Mouse (Mus musculus) liver, adult (tissue): ENCODE data around the gene Lrrc8a.
A peak's percentile ranks its signal among the peaks of the same experiment; 100 is the strongest.

Source experiments
- GATA4 ChIP-seq: IDR thresholded peaks from 2 replicates; pipeline ENCODE4 v1.6.1; 2014; ENCODE audit warnings: mild to moderate bottlenecking, low read length; ENCODE audit not compliant: insufficient replicate concordance

Gene Lrrc8a

GRCm38 (mm10) chr2:30237199-30237880, at the start of gene Lrrc8a:
Gene Lrrc8a, plus strand, starts transcription at chr2:30237715.
- TF ChIP-seq GATA4: peak; percentile 29; the same call in 1 of the 2 replicates

- TF ChIP-seq GATA4: no peak
These were observed 45.5 kb upstream of the Lrrc8a start for GRCm38 (mm10) chr2:30191790-30192580.

- no peak for TF ChIP-seq GATA4
These were observed 42.9 kb upstream of the Lrrc8a start for GRCm38 (mm10) chr2:30194656-30195055.

- TF ChIP-seq GATA4: peak; percentile 71; the same call in 1 of the 2 replicates
These were observed 39.5 kb upstream of the Lrrc8a start for GRCm38 (mm10) chr2:30198021-30198420.

DNA sequence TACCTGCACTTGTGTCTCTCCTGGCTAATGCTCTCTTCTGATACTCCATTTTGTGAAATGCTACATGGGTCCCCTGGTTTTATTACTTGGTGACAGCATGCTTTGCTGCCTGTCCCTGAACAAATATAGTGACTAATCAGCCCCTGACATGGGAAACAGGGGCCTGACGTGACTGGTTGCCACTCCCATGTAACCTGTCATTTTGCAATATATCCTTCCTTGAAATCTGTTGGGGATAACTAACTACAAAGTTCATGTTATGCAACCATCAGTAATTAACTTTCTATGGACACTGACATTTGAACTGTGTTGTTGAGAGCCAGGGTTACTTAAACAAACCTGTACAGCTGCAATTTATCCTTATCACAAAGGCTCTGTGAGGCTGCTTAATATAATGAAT, 37.5 kb upstream of the Lrrc8a start:
- peak; percentile 65; the same call in 1 of the 2 replicates for TF ChIP-seq GATA4

- TF ChIP-seq GATA4: no peak
These were observed 37.1 kb upstream of the Lrrc8a start for GRCm38 (mm10) chr2:30200388-30200925.

- TF ChIP-seq GATA4: no peak
These were observed 34.1 kb upstream of the Lrrc8a start for GRCm38 (mm10) chr2:30203439-30203838.

- no peak for TF ChIP-seq GATA4
These were observed 32.3 kb upstream of the Lrrc8a start for GRCm38 (mm10) chr2:30205255-30205628.

GRCm38 (mm10) chr2:30205629-30206357, 31.7 kb upstream of the Lrrc8a start, which contains the start of gene Kyat1:
Gene Kyat1, minus strand, starts transcription at chr2:30205847.
- TF ChIP-seq GATA4: no peak

- no peak for TF ChIP-seq GATA4
These were observed 30.1 kb upstream of the Lrrc8a start for GRCm38 (mm10) chr2:30207401-30207800.

GRCm38 (mm10) chr2:30207886-30208285, 29.6 kb upstream of the Lrrc8a start:
- no peak for TF ChIP-seq GATA4

GRCm38 (mm10) chr2:30211408-30212168, 25.9 kb upstream of the Lrrc8a start:
- TF ChIP-seq GATA4: no peak

DNA sequence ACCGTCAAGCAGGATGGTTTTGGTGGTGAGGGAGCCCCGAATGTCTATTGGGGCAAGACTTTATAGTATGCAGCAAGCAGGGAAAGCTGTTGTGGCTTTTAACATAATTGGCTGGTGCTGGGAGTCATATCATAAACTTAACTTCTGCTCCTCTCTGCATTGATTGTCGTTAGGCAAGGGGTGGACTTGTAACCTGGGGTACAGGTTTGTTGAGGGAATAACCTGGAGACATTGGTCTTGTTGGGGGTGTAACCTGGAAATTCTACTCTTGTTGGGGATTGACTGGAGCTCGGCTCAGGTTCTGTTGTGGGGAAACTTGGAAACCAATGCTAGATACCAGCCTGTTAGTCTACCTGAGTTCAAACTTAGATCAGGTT, 25.4 kb upstream of the Lrrc8a start:
- no peak; the same call in 1 of the 2 replicates for TF ChIP-seq GATA4

GRCm38 (mm10) chr2:30212951-30213350, 24.6 kb upstream of the Lrrc8a start:
- no peak for TF ChIP-seq GATA4

- TF ChIP-seq GATA4: no peak
These were observed 22.8 kb upstream of the Lrrc8a start for GRCm38 (mm10) chr2:30214745-30215144.
